Mouse (Mus musculus): ENCODE measurements around the gene Plg. TPM values are rescaled to one million over a fixed set of nuclear protein-coding genes. Genes with fewer than 3 reads are reported as not detected.

Gene Plg
- polyA plus RNA-seq (2012; ENCODE audit: low replicate concordance): not detected in 2 replicates

GRCm38 (mm10) chr17:12377981-12378705 is at the start of gene Plg:
Gene Plg (plus strand): TSS chr17:12378608.

Other genes with a start within 250 kb of the Plg start
- gene Map3k4, start 59.8 kb upstream of the Plg start, polyA plus RNA-seq (2012; ENCODE audit: low replicate concordance): 50.5 and 106 TPM in 2 replicates
- gene Slc22a3, start 129.1 kb downstream of the Plg start, polyA plus RNA-seq (2012; ENCODE audit: low replicate concordance): 1.3 TPM in 2 replicates
- gene Slc22a2, start 205.5 kb downstream of the Plg start, polyA plus RNA-seq (2012; ENCODE audit: low replicate concordance): not detected in 2 replicates